Mouse (Mus musculus): Measurements from ENCODE around the gene Sys1.

DNA sequence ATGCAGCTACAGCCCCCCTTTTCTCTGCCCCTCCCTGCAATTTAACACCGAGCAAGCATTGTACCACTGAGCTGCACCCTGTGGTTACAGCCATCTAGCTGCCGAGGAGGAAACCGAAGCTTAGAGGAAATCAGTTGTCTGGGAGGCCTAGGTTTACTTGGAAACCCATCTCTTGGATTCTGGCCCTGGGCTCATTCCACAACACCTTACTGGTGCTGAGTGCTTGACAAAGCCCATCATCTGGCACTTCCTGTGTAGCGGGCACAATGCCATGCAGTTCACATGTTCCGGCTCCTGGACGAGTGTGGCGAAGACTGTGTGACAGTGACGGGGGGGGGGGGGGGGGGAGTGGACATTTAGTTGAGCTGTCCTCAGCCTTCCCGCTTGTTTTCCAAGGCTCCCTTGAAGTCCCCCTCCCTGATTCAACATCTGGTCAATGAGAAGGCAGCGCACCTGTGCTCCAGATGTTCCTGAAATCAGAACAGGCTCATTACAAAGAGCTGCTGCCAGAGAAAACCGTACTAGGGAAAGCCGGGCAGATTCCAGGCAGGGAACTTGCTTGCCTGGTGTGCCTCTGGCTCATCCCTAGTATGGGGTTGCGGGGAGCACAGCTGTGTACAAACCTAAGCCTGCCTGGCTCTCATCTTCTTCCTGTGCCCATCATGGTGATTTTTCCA lies 4.6 kb upstream of the Sys1 start:
- TF ChIP-seq CTCF (IDR thresholded peaks at IDR 0.05; ENCODE audit: low read depth): no peak
- peak; percentile 86 for TF ChIP-seq EP300 (IDR thresholded peaks at IDR 0.05; ENCODE audit: low read depth)
